Mouse (Mus musculus): Measurements from ENCODE around the gene Apol10b.
"Not testable (repeated sequence)": the region's sequence is repeated elsewhere in the genome, so short reads cannot be mapped to it uniquely, and the experiment has no call there.

The Apol10b gene

DNA sequence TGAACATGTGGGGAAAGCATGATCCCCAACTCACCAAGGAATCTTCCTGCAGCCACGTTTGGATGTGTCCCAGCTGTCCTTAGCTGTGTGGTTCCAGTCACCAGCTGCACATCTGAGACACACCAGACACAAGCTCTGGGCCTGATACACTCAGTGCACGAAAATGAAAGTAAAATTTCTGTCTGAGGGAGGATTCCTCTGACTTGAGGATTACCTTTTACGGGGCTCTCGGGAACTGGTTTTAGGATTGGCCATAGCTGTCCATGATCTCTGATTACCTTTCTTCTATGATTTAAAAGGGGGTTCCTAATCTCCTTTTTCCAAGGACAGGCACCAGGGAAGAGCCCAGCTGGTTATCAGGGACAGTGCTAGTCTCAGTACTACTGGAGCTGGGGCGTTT is at the start of gene Apol10b:
Gene Apol10b, minus strand, starts transcription at position 165 of the 400 bp plus-strand sequence.
- DNase-seq (ENCODE audit: low spot score): no peak

DNA sequence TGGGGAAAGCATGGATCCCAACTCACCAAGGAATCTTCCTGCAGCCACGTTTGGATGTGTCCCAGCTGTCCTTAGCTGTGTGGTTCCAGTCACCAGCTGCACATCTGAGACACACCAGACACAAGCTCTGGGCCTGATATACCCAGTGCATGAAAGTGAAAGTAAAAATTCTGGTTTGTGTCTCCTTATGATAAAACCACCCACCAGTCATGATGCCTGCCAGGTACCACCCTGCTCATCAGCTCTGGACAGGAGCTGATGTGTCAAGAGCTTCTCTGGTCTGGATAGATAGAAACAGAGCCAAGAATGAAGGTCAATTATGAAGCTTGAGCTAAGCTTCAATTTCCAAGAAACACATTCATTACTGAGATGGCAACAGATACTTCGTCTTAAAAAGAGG is 47.3 kb upstream of the Apol10b start, which contains the start of gene Apol11b:
Gene Apol11b, minus strand, starts transcription at position 111 of the 400 bp plus-strand sequence.
- DNase-seq (ENCODE audit: low spot score): not testable (repeated sequence)

GRCm38 (mm10) chr15:77629822-77630221 is 33.9 kb upstream of the Apol10b start:
- not testable (repeated sequence) for DNase-seq (ENCODE audit: low spot score)

DNA sequence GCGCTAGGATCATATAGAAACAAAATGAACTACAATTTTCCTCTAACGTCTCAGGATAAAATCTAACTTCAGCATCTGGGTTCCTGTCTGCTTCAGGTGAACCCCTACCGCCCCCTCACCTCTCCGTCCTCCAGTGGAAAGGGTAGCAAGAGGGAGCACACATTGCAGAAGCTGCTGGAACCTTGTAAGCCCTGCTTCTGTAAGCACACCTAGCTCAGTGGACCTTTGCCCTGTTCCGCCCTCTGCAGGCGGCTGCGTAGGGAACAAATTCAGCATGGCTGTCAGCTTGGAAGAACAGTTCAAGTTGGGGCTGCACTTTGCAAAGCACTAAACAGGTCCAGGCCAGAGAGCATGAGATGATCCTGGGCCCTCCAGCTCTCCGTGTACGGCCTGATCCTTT is 32.7 kb upstream of the Apol10b start:
- not testable (repeated sequence) for DNase-seq (ENCODE audit: low spot score)

GRCm38 (mm10) chr15:77626471-77626870 is 30.5 kb upstream of the Apol10b start:
- not testable (repeated sequence) for DNase-seq (ENCODE audit: low spot score)

GRCm38 (mm10) chr15:77624710-77625109 is 28.8 kb upstream of the Apol10b start:
- DNase-seq (ENCODE audit: low spot score): no peak

DNA sequence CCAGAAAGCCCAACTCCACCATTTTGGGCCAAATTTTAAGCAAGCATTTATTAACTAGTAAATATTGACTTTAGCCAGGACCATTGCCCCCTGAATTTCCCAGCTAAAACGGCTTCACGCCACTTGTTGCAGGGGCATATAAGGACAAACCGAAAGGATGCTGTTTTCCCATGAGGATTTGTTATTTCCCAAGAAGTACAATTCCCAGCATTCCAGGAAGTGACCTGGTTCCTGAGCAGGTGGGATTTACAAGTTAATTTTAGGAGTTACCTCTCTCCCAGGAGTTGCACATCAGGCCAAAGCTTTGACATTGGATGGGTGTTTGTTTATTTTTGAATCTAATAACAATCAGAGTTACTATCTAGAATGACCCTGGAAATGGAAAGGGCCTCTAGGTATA is 10.1 kb upstream of the Apol10b start:
- no peak for DNase-seq (ENCODE audit: low spot score)

DNA sequence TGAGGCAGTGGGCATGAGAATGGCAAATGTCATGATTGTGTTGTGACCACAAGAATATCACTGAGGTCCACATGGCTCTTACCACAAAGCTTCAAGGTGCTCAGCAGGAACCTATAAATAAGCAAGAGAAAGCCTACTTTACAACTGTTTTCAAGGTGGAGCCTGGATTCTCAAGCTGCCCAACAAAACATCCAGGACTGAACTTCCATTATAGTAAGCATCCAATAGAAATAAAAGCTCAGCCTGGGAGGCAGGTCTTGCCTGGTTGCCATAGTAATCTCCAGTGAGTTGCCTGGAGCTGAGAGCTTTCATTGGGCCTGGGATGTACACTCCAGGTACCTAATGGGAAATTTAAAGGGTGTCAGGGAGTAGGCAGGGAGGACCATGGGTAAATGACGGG is 3.0 kb upstream of the Apol10b start, which contains the start of gene Gm36245:
Gene Gm36245, plus strand, starts transcription at position 301 of the 400 bp plus-strand sequence.
- no peak for DNase-seq (ENCODE audit: low spot score)

- no peak for DNase-seq (ENCODE audit: low spot score)
Measured at GRCm38 (mm10) chr15:77598429-77598828, 2.5 kb upstream of the Apol10b start.

GRCm38 (mm10) chr15:77593557-77593956 is 2.4 kb downstream of the Apol10b start:
- DNase-seq (ENCODE audit: low spot score): no peak

DNA sequence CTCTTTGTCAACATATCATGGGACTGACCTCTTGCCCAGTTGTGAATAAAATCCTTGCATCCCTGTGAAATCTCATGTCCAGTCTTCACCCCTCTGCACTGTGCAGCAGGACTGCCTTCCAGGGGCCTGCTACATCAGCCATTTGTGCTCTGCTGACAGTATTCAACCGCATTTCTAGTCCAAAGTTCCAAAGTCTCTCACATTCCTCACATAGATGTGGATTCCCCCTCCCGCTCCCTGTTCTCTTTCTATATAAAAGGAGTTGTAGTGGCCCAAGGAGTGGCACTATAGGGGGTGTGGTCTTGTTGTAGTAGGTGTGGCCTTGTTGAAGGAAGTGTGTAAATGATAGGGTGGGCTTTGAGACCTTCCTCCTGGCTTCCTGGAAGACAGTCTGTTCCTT is 5.0 kb downstream of the Apol10b start:
- no peak for DNase-seq (ENCODE audit: low spot score)

DNA sequence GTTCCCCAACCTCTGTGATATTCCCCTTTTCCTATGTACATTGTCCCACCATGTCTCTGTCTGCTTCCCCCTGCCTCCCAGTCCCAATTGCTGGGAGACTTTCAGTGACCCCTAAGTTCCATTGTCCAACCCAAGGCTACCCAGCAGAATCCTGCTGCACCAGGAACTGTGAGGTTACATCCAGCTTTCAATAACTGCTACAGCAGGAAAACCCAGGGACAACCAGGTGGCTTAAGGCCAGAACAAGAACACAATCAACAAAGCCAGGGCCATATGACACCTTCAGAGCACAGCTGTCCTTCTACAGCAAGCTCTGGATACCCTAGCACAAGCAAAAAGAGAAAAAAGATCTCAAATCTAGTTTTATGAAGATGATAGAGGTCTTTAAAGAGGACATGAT is 6.9 kb downstream of the Apol10b start:
- no peak for DNase-seq (ENCODE audit: low spot score)

DNA sequence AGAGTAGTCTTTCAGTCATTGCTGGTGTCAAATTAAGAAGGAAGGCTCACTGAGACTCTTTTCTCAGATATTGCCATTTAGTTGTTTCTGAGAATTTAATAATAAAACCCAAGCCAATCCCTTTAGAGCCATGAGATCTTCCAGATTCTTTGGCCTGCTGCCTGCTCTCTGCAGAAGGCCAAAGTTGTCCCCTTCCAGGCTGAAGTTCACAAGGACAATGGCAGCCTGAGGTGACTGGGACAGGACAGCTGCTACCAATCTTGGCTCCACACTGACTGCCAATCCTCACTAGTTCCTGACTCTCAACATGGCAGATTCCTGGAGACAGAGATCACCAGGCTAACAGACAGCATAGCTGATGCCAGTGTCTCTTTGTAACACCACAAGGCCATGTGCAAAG is 8.9 kb downstream of the Apol10b start:
- DNase-seq (ENCODE audit: low spot score): no peak

- no peak for DNase-seq (ENCODE audit: low spot score)
Measured at GRCm38 (mm10) chr15:77581681-77582080, 14.2 kb downstream of the Apol10b start.

DNA sequence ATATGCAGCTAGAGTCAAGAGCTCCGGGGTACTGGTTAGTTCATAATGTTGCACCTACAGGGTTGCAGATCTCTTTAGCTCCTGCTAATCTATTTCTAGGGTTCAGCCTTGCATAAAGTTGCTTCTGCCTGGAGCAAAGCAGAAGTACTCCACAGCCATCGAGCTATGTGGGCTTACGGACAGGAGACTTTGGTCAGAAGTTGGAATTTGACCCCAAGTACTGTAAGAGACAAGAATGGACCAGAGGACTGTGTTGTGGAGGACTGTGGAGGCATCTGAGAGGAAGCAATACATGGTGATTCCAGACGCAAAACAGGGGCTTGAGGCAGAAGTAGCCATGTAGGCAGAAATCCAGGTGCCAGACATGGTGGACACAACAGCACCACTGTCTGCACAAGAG is 16.6 kb downstream of the Apol10b start:
- no peak for DNase-seq (ENCODE audit: low spot score)

DNA sequence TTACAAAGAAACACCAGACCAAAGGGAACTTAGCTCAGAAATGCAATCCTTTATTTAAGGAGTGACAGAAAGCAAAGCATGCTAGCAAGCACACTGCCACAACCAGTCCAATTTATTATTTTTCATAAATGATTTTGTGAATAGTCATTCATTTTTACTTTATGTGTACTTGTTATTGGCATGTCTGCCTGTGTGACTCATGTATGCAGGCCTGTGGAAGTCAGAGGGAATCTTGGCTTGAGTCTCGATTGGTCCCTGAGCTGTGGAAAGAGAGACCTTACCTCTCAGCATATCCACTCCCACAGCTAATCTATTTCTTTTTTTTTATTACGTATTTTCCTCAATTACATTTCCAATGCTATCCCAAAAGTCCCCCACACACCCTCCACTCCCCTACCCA is 17.1 kb downstream of the Apol10b start:
- DNase-seq (ENCODE audit: low spot score): no peak

GRCm38 (mm10) chr15:77563219-77563618 is 32.7 kb downstream of the Apol10b start:
- no peak for DNase-seq (ENCODE audit: low spot score)

DNA sequence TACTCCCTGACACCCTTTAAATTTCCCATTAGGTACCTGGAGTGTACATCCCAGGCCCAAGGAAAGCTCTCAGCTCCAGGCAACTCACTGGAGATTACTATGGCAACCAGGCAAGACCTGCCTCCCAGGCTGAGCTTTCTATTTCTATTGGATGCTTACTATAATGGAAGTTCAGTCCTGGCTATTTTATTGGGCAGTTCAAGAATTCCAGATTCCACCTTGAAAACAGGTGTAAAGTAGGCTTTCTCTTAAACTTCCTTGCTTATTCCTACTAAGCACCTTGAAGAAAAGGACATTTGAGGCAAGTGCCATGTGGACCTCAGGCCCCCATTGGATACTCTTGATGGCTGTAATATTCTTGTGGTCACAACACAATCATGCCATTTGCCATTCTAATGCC is 34.1 kb downstream of the Apol10b start, which contains the start of gene 1700025B11Rik:
Gene 1700025B11Rik, minus strand, starts transcription at position 101 of the 400 bp plus-strand sequence.
- DNase-seq (ENCODE audit: low spot score): no peak

GRCm38 (mm10) chr15:77539221-77539620 is 56.7 kb downstream of the Apol10b start:
- DNase-seq (ENCODE audit: low spot score): not testable (repeated sequence)

Measured in urinary bladder, postnatal 10 days (tissue).